Mouse (Mus musculus) limb, embryonic 13.5 days (tissue): Measurements from ENCODE around the gene Ppard. TPM values are rescaled to one million over a fixed set of nuclear protein-coding genes. Genes with fewer than 3 reads are reported as not detected.
"Not testable (repeated sequence)": the region's sequence is repeated elsewhere in the genome, so short reads cannot be mapped to it uniquely, and the experiment has no call there.

Experiments
- ATAC-seq: fragments of 200-750 bp; cut with Nextera tagmentation; 2 replicates; pipeline ENCODE4 v1.8.0; 2017; ENCODE audit warnings: low read depth, moderate number of reproducible peaks, moderate TSS enrichment; ENCODE audit not compliant: low FRiP score
- H3K27ac ChIP-seq: fragments of 300-500 bp; sonication (generic); 2 replicates; pipeline ENCODE4 v1.5.1; 2015; ENCODE audit warnings: inconsistent platforms, mild to moderate bottlenecking, moderate library complexity
- H3K27me3 ChIP-seq: fragments of 300-500 bp; sonication (generic); 2 replicates; pipeline ENCODE4 v1.6.1; 2015; ENCODE audit warnings: mild to moderate bottlenecking, inconsistent platforms
- H3K36me3 ChIP-seq: fragments of 300-500 bp; sonication (generic); 2 replicates; pipeline ENCODE4 v1.6.1; 2015; ENCODE audit warnings: inconsistent platforms, mild to moderate bottlenecking, moderate library complexity
- H3K4me1 ChIP-seq: fragments of 300-500 bp; sonication (generic); 2 replicates; pipeline ENCODE4 v1.6.1; 2015; ENCODE audit warnings: inconsistent platforms
- H3K4me2 ChIP-seq: fragments of 300-500 bp; sonication (generic); replicated peaks from 2 replicates; pipeline ENCODE4 v1.6.1; 2015; ENCODE audit warnings: inconsistent platforms, mild to moderate bottlenecking, moderate library complexity
- H3K4me3 ChIP-seq: fragments of 300-500 bp; sonication (generic); 2 replicates; pipeline ENCODE4 v1.5.1; 2015; ENCODE audit warnings: moderate library complexity, mild to moderate bottlenecking, inconsistent platforms
- H3K9ac ChIP-seq: fragments of 300-500 bp; sonication (generic); 2 replicates; pipeline ENCODE4 v1.6.1; 2015; ENCODE audit warnings: mild to moderate bottlenecking, inconsistent platforms
- H3K9me3 ChIP-seq: fragments of 300-500 bp; sonication (generic); 2 replicates; pipeline ENCODE4 v1.6.1; 2016; ENCODE audit warnings: inconsistent platforms
- WGBS: fragments of 180-500 bp; shearing (Covaris S2); methylation state at CpG from one replicate; pipeline ENCODE4 v1.1.7; 2015; 5-methylcytosine and 5-hydroxymethylcytosine counted together
- polyA plus RNA-seq: library from polyadenylated mRNA; unstranded; fragments of >200 nt; fragmentation: Nextera tagmentation; extraction: Ambion mirVana; gene quantifications from 2 replicates; pipeline ENCODE4 v1.2.1, GENCODE M21; 2015

The Ppard gene
- polyA plus RNA-seq, 1 experiment from 2014 or later, result 3.0 TPM

GRCm38 (mm10) chr17:28312232-28313211 lies 80.0 kb downstream of the Ppard start:
- H3K4me2 ChIP-seq, result peak overlapping the region; percentile 54
- H3K9me3 ChIP-seq, result no peaks in the 10 kb centered on the region
- peaks cover 21% of the 10 kb centered on the region for H3K36me3 ChIP-seq
- no peak overlapping the region; the same call in 1 of the 2 replicates for H3K27ac ChIP-seq
- H3K9ac ChIP-seq, result peak overlapping the region; percentile 50; the same call in 1 of the 2 replicates
- peak; percentile 13 for ATAC-seq
- H3K4me3 ChIP-seq, result peak overlapping the region; percentile 78
- WGBS, result 23% methylated on average over 17 of the region's 17 CpGs
- peaks cover 34% of the 10 kb centered on the region for H3K4me1 ChIP-seq
- H3K27me3 ChIP-seq, result no peaks in the 10 kb centered on the region

- Histone ChIP-seq H3K4me3 (peak within 1 kb of the TSS; percentile 78), H3K9ac (peak within 1 kb of the TSS; percentile 91), H3K27ac (peak within 1 kb of the TSS; percentile 92), H3K4me1 (peaks cover 33% of the 10 kb centered on the region), H3K27me3 (no peaks in the 10 kb centered on the region), H3K36me3 (peaks cover 29% of the 10 kb centered on the region), H3K4me2 (peak within 1 kb of the TSS; percentile 82), H3K9me3 (no peaks in the 10 kb centered on the region)
- WGBS, result under 1% methylated on average over 68 of the region's 69 CpGs
- ATAC-seq, result peak; percentile 98
These were observed 80.8 kb downstream of the Ppard start, which contains the start of gene Fance for GRCm38 (mm10) chr17:28313212-28313879. Gene Fance (plus strand): TSS chr17:28313519.

- 3% methylated on average over 11 of the region's 11 CpGs for WGBS
- Histone ChIP-seq H3K4me2 (peak overlapping the region; percentile 82), H3K4me1 (peaks cover 28% of the 10 kb centered on the region), H3K27me3 (no peaks in the 10 kb centered on the region), H3K36me3 (peaks cover 34% of the 10 kb centered on the region), H3K27ac (peak overlapping the region; percentile 92), H3K9me3 (no peaks in the 10 kb centered on the region), H3K9ac (peak overlapping the region; percentile 91), H3K4me3 (peak overlapping the region; percentile 78)
- peak; percentile 4; the same call in 1 of the 2 replicates for ATAC-seq
These were observed 81.4 kb downstream of the Ppard start for GRCm38 (mm10) chr17:28313880-28314225.

GRCm38 (mm10) chr17:28315611-28316160 lies 83.2 kb downstream of the Ppard start:
- Histone ChIP-seq H3K4me1 (peaks cover 28% of the 10 kb centered on the region), H3K9me3 (no peaks in the 10 kb centered on the region), H3K4me2 (no peak overlapping the region), H3K36me3 (peaks cover 50% of the 10 kb centered on the region), H3K27me3 (no peaks in the 10 kb centered on the region), H3K27ac (no peak overlapping the region), H3K4me3 (no peak overlapping the region), H3K9ac (peak overlapping the region; percentile 35; the same call in 1 of the 2 replicates)
- 88% methylated on average over 20 of the region's 20 CpGs for WGBS
- ATAC-seq, result no peak

GRCm38 (mm10) chr17:28316476-28316875 lies 84.0 kb downstream of the Ppard start:
- H3K9me3 ChIP-seq, result no peaks in the 10 kb centered on the region
- no peak overlapping the region for H3K4me3 ChIP-seq
- no peak overlapping the region for H3K9ac ChIP-seq
- H3K27me3 ChIP-seq, result no peaks in the 10 kb centered on the region
- peaks cover 28% of the 10 kb centered on the region for H3K4me1 ChIP-seq
- no peak for ATAC-seq
- peaks cover 58% of the 10 kb centered on the region for H3K36me3 ChIP-seq
- 91% methylated on average over 9 of the region's 9 CpGs for WGBS
- H3K27ac ChIP-seq, result no peak overlapping the region
- no peak overlapping the region for H3K4me2 ChIP-seq

GRCm38 (mm10) chr17:28317091-28317490 lies 84.6 kb downstream of the Ppard start:
- Histone ChIP-seq H3K4me2 (no peak overlapping the region), H3K27me3 (no peaks in the 10 kb centered on the region), H3K9ac (no peak overlapping the region), H3K9me3 (no peaks in the 10 kb centered on the region), H3K4me3 (no peak overlapping the region), H3K27ac (no peak overlapping the region), H3K36me3 (peaks cover 62% of the 10 kb centered on the region), H3K4me1 (peaks cover 28% of the 10 kb centered on the region)
- WGBS, result 58% methylated on average over 8 of the region's 8 CpGs
- ATAC-seq, result no peak

GRCm38 (mm10) chr17:28317725-28318124 lies 85.2 kb downstream of the Ppard start:
- H3K9me3 ChIP-seq, result no peaks in the 10 kb centered on the region
- no peak overlapping the region for H3K4me2 ChIP-seq
- H3K27ac ChIP-seq, result no peak overlapping the region
- peaks cover 23% of the 10 kb centered on the region for H3K4me1 ChIP-seq
- no peak overlapping the region for H3K4me3 ChIP-seq
- H3K9ac ChIP-seq, result no peak overlapping the region
- no peak for ATAC-seq
- peaks cover 68% of the 10 kb centered on the region for H3K36me3 ChIP-seq
- 91% methylated on average over 9 of the region's 9 CpGs for WGBS
- H3K27me3 ChIP-seq, result no peaks in the 10 kb centered on the region

- Histone ChIP-seq H3K36me3 (peaks cover 84% of the 10 kb centered on the region), H3K4me1 (no peaks in the 10 kb centered on the region), H3K4me2 (no peak overlapping the region), H3K9me3 (peaks cover 8% of the 10 kb centered on the region; the same call in 1 of the 2 replicates), H3K4me3 (no peak overlapping the region), H3K9ac (no peak overlapping the region), H3K27ac (no peak overlapping the region), H3K27me3 (no peaks in the 10 kb centered on the region)
- ATAC-seq, result no peak
- 97% methylated on average over 4 of the region's 4 CpGs for WGBS
These were observed 89.2 kb downstream of the Ppard start for GRCm38 (mm10) chr17:28321700-28322099.

GRCm38 (mm10) chr17:28323786-28324185 lies 91.3 kb downstream of the Ppard start:
- Histone ChIP-seq H3K4me1 (peaks cover 8% of the 10 kb centered on the region), H3K27me3 (no peaks in the 10 kb centered on the region), H3K36me3 (peaks cover 64% of the 10 kb centered on the region), H3K9ac (no peak overlapping the region), H3K4me2 (no peak overlapping the region), H3K4me3 (no peak overlapping the region), H3K9me3 (peaks cover 8% of the 10 kb centered on the region; the same call in 1 of the 2 replicates), H3K27ac (no peak overlapping the region)
- ATAC-seq, result no peak
- WGBS, result 94% methylated on average over 8 of the region's 8 CpGs

- not testable (repeated sequence) for H3K27ac ChIP-seq, H3K9ac ChIP-seq, H3K27me3 ChIP-seq, H3K9me3 ChIP-seq, H3K4me2 ChIP-seq, ATAC-seq, H3K4me1 ChIP-seq, H3K4me3 ChIP-seq
- H3K36me3 ChIP-seq, result peaks cover 62% of the 10 kb centered on the region
- 94% methylated on average over 7 of the region's 7 CpGs for whole genome bisulfite sequencing
These were observed 91.9 kb downstream of the Ppard start for GRCm38 (mm10) chr17:28324416-28324815.

GRCm38 (mm10) chr17:28325751-28326150 lies 93.3 kb downstream of the Ppard start:
- 92% methylated on average over 8 of the region's 8 CpGs for WGBS
- Histone ChIP-seq H3K4me1 (peaks cover 16% of the 10 kb centered on the region), H3K4me2 (no peak overlapping the region), H3K9ac (no peak overlapping the region; the same call in 1 of the 2 replicates), H3K36me3 (peaks cover 62% of the 10 kb centered on the region), H3K4me3 (no peak overlapping the region), H3K9me3 (peaks cover 8% of the 10 kb centered on the region; the same call in 1 of the 2 replicates), H3K27me3 (no peaks in the 10 kb centered on the region), H3K27ac (no peak overlapping the region)
- ATAC-seq, result no peak

GRCm38 (mm10) chr17:28326951-28327350 lies 94.5 kb downstream of the Ppard start:
- Histone ChIP-seq H3K36me3 (peaks cover 62% of the 10 kb centered on the region), H3K27ac (no peak overlapping the region; the same call in 1 of the 2 replicates), H3K9ac (0 out of 2 replicates have a peak overlapping the region, but pooled peaks have one; percentile 70)

More at GRCm38 (mm10) chr17:28326951-28327350, 94.5 kb downstream of the Ppard start:
- H3K27me3 ChIP-seq, result no peaks in the 10 kb centered on the region
- no peak overlapping the region for H3K4me3 ChIP-seq
- WGBS, result 61% methylated on average over 3 of the region's 3 CpGs
- H3K4me2 ChIP-seq, result no peak overlapping the region
- ATAC-seq, result no peak
- H3K9me3 ChIP-seq, result peaks cover 8% of the 10 kb centered on the region; the same call in 1 of the 2 replicates
- peaks cover 26% of the 10 kb centered on the region for H3K4me1 ChIP-seq
